Mouse (Mus musculus) liver, embryonic 12.5 days (tissue): Measurements from ENCODE around the gene Gm11037. TPM values are rescaled to one million over a fixed set of nuclear protein-coding genes. Genes with fewer than 3 reads are reported as not detected.
A peak's percentile ranks its signal among the peaks of the same experiment; 100 is the strongest.

Experiments used
- ATAC-seq: fragments of 200-750 bp; cut with Nextera tagmentation; 2 replicates; pipeline ENCODE4 v1.8.0; 2017; ENCODE audit warnings: moderate number of reproducible peaks, mild to moderate bottlenecking, moderate library complexity
- H3K27ac ChIP-seq: fragments of 300-500 bp; sonication (generic); 2 replicates; pipeline ENCODE4 v1.5.1; 2016; ENCODE audit warnings: mild to moderate bottlenecking
- H3K27me3 ChIP-seq: fragments of 300-500 bp; sonication (generic); replicated peaks from 2 replicates; pipeline ENCODE4 v1.6.1; 2016; ENCODE audit warnings: mild to moderate bottlenecking, moderate library complexity
- H3K36me3 ChIP-seq: fragments of 300-500 bp; sonication (generic); 2 replicates; pipeline ENCODE4 v1.6.1; 2016; ENCODE audit warnings: mild to moderate bottlenecking, moderate library complexity
- H3K4me1 ChIP-seq: fragments of 300-500 bp; sonication (generic); 2 replicates; pipeline ENCODE4 v1.6.1; 2016
- H3K4me2 ChIP-seq: fragments of 300-500 bp; sonication (generic); 2 replicates; pipeline ENCODE4 v1.6.1; 2016; ENCODE audit warnings: mild to moderate bottlenecking, moderate library complexity
- H3K4me3 ChIP-seq: fragments of 300-500 bp; sonication (generic); 2 replicates; pipeline ENCODE4 v1.5.1; 2016; ENCODE audit warnings: mild to moderate bottlenecking, moderate library complexity
- H3K9ac ChIP-seq: fragments of 300-500 bp; sonication (generic); 2 replicates; pipeline ENCODE4 v1.6.1; 2016; ENCODE audit warnings: mild to moderate bottlenecking, moderate library complexity
- H3K9me3 ChIP-seq: fragments of 300-500 bp; sonication (generic); replicated peaks from 2 replicates; pipeline ENCODE4 v1.6.1; 2016; ENCODE audit warnings: mild to moderate bottlenecking, moderate library complexity
- WGBS: fragments of 180-500 bp; shearing (Covaris S2); methylation state at CpG from one replicate; pipeline ENCODE4 v1.1.7; 2016; ENCODE audit not compliant: insufficient replicate concordance; 5-methylcytosine and 5-hydroxymethylcytosine counted together
- polyA plus RNA-seq: library from polyadenylated mRNA; unstranded; fragments of >200 nt; fragmentation: Nextera tagmentation; extraction: Ambion mirVana; gene quantifications from 2 replicates; pipeline ENCODE4 v1.2.1, GENCODE M21; 2016

Gm11037 gene
- polyA plus RNA-seq, 1 experiment from 2014 or later = not detected

DNA sequence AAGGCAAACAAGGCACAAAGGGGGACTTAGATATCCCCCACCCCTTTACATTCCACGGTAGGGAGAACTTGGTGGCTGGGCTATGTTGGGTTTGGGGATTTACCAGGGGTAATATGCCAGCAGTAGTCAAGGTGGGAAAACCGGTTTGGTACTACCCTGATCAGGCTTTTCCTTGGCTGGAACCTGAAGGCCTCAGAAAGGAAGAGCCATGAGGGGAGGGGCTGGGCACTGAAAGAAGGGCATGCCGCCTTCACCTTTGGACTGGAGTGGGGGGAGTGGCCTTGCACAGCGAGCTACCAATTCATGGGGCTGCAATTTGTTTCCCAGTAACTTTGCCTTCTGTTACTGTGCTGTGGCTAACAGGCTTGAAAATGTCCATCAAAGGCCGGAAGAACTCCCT is 43.2 kb downstream of the Gm11037 start:
- H3K4me1 ChIP-seq = peaks cover 71% of the 10 kb centered on the region
- H3K27ac ChIP-seq = 0 out of 2 replicates have a peak overlapping the region, but pooled peaks have one; percentile 8
- H3K36me3 ChIP-seq = peaks cover 27% of the 10 kb centered on the region
- 68% methylated on average over 5 of the region's 5 CpGs for WGBS
- no peak for ATAC-seq
- peak overlapping the region; percentile 98; the same call in 1 of the 2 replicates for H3K4me2 ChIP-seq
- no peaks in the 10 kb centered on the region for H3K9me3 ChIP-seq
- H3K9ac ChIP-seq = no peak overlapping the region
- peaks cover 31% of the 10 kb centered on the region for H3K27me3 ChIP-seq
- no peak overlapping the region for H3K4me3 ChIP-seq

- WGBS = 84% methylated on average over 9 of the region's 9 CpGs
- Histone ChIP-seq H3K27ac (peak overlapping the region; percentile 21; the same call in 1 of the 2 replicates), H3K27me3 (peaks cover 16% of the 10 kb centered on the region)
Measured at GRCm38 (mm10) chr2:131177932-131178331, 44.6 kb downstream of the Gm11037 start.

GRCm38 (mm10) chr2:131178828-131179245 is 45.5 kb downstream of the Gm11037 start:
- H3K27ac ChIP-seq = peak overlapping the region; percentile 83

More at GRCm38 (mm10) chr2:131177932-131178331, 44.6 kb downstream of the Gm11037 start:
- Histone ChIP-seq H3K36me3 (peaks cover 27% of the 10 kb centered on the region), H3K4me2 (peak overlapping the region; percentile 98), H3K4me1 (peaks cover 56% of the 10 kb centered on the region), H3K9me3 (no peaks in the 10 kb centered on the region), H3K9ac (peak overlapping the region; percentile 90), H3K4me3 (peak overlapping the region; percentile 75)
- no peak for ATAC-seq

DNA sequence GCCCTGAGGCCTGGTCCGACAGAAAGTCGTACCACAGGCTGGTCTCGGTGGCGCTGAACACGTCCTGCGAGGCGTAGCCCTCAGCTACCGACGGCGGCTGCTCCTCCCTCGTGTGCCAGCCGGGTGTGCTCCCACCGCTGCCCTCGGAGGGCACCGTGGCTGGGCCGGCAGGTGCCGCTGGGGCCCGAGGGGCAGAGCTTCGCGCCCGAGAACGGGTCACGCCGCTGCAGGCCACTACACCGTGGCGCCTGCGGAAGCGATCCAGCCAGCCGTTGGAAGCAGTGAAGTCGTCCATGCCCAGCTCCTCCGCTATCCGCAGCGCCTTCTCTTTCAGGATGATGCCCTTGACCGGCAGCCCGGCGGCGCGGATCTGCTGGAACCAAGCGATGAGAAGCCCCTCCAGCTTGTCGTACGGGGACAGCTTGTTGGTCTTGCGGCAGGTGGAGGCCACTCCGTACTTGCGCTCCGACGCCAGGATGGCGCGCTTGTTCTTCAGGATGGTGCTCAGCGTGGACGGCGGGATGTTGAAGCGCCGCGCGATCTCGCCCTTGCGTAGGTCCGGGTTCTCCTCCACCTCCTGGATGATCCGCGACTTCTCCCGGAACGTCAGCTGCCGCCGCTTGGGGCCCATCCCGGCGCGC is 46.1 kb downstream of the Gm11037 start:
- ATAC-seq = peak; percentile 65
- H3K36me3 ChIP-seq = peaks cover 27% of the 10 kb centered on the region
- H3K9me3 ChIP-seq = no peaks in the 10 kb centered on the region
- H3K27me3 ChIP-seq = peaks cover 2% of the 10 kb centered on the region; the same call in 1 of the 2 replicates
- WGBS = 1% methylated on average over 67 of the region's 67 CpGs
- peak overlapping the region; percentile 90 for H3K9ac ChIP-seq
- H3K4me1 ChIP-seq = peaks cover 52% of the 10 kb centered on the region
- peak overlapping the region; percentile 75 for H3K4me3 ChIP-seq
- H3K27ac ChIP-seq = peak overlapping the region; percentile 83
- peak overlapping the region; percentile 98 for H3K4me2 ChIP-seq

More at GRCm38 (mm10) chr2:131178828-131179245, 45.5 kb downstream of the Gm11037 start:
- Histone ChIP-seq H3K27me3 (peaks cover 7% of the 10 kb centered on the region), H3K4me1 (peaks cover 56% of the 10 kb centered on the region), H3K9ac (peak overlapping the region; percentile 90), H3K4me2 (peak overlapping the region; percentile 98), H3K4me3 (peak overlapping the region; percentile 75), H3K9me3 (no peaks in the 10 kb centered on the region), H3K36me3 (peaks cover 27% of the 10 kb centered on the region)
- no peak for ATAC-seq
- WGBS = 45% methylated on average over 26 of the region's 26 CpGs

DNA sequence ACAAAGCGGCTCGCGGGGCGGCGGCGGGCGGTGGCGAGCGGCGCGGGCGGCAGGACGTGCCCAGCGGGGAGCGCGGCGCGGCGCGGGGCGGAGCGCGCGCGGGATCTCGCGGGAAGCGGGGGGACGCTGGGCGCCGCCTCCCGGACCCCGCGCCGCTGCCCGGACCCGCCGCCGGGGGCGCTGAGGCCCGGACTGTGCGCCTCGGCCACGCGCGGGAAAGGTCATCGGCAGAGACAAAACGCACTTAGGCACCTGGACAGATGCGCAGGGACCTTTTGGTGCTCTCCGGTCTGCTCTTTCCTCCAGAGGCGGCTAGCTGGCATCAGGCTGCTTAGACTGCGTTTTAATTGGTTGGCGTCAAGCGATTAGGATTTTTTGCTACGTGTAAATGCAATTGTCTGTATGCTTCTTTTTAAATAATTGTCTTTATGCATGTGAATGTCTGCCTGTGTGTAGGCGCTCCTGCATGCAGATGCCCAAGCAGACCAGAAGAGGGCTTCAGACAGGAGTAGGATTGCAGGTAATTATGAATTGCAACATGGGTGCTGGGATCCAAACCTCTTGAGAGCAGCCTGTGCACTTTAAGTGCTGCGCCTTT is 46.8 kb downstream of the Gm11037 start, which contains the start of gene Cenpb:
Cenpb (minus strand) TSS at position 78 of the 598 bp plus-strand sequence.
- H3K9me3 ChIP-seq = no peaks in the 10 kb centered on the region
- peak within 1 kb of the TSS; percentile 98 for H3K4me2 ChIP-seq
- H3K4me1 ChIP-seq = peaks cover 45% of the 10 kb centered on the region
- ATAC-seq = peak; percentile 83
- peak within 1 kb of the TSS; percentile 83 for H3K27ac ChIP-seq
- 0 out of 2 replicates have a peak, but pooled peaks cover 2% of the 10 kb centered on the region for H3K27me3 ChIP-seq
- H3K36me3 ChIP-seq = peaks cover 27% of the 10 kb centered on the region
- H3K4me3 ChIP-seq = peak within 1 kb of the TSS; percentile 75
- peak within 1 kb of the TSS; percentile 90 for H3K9ac ChIP-seq
- 3% methylated on average over 37 of the region's 57 CpGs for WGBS

Other genes starting within 250 kb of the Gm11037 start
- gene 4930402H24Rik, start 227.1 kb upstream of the Gm11037 start, polyA plus RNA-seq = 10.6 and 13.3 TPM in 2 replicates
- gene Atrn, start 227.0 kb upstream of the Gm11037 start, polyA plus RNA-seq = 3.7 and 4.1 TPM in 2 replicates
- 0.86 and 1.6 TPM in 2 replicates for gene Gfra4, start 90.4 kb upstream of the Gm11037 start, polyA plus RNA-seq
- 0.62 and 0.90 TPM in 2 replicates for gene Adam33, start 69.7 kb upstream of the Gm11037 start, polyA plus RNA-seq
- gene Siglec1, start 46.7 kb upstream of the Gm11037 start, polyA plus RNA-seq = 0.36 and 0.42 TPM in 2 replicates
- 4.2 TPM in 2 replicates for gene Hspa12b, start 6.2 kb upstream of the Gm11037 start, polyA plus RNA-seq
- gene 1700037H04Rik, start 26.6 kb downstream of the Gm11037 start, polyA plus RNA-seq = 131 and 141 TPM in 2 replicates
- gene Cenpb, start 46.6 kb downstream of the Gm11037 start, polyA plus RNA-seq = 5.9 and 6.5 TPM in 2 replicates
- gene Cdc25b, start 53.5 kb downstream of the Gm11037 start, polyA plus RNA-seq = 172 and 182 TPM in 2 replicates
- 1.0 and 1.1 TPM in 2 replicates for gene Spef1, start 53.8 kb downstream of the Gm11037 start, polyA plus RNA-seq
- 16.4 and 17.0 TPM in 2 replicates for gene Ap5s1, start 73.6 kb downstream of the Gm11037 start, polyA plus RNA-seq
- 31.8 and 33.3 TPM in 2 replicates for gene Mavs, start 100.6 kb downstream of the Gm11037 start, polyA plus RNA-seq
- gene Pank2, start 129.0 kb downstream of the Gm11037 start, polyA plus RNA-seq = 42.0 and 44.8 TPM in 2 replicates
- 0.57 and 0.72 TPM in 2 replicates for gene Rnf24, start 219.4 kb downstream of the Gm11037 start, polyA plus RNA-seq